Mouse (Mus musculus) kidney, postnatal 14 days (tissue): ENCODE measurements around the gene Fig4.

Source experiments
- DNase-seq: peaks from one replicate; pipeline ENCODE4 v3.0.0; 2022; ENCODE audit warnings: mixed read lengths

Gene Fig4

GRCm38 (mm10) chr10:41209538-41209937 is 93.5 kb downstream of the Fig4 start:
- no peak for DNase-seq

DNA sequence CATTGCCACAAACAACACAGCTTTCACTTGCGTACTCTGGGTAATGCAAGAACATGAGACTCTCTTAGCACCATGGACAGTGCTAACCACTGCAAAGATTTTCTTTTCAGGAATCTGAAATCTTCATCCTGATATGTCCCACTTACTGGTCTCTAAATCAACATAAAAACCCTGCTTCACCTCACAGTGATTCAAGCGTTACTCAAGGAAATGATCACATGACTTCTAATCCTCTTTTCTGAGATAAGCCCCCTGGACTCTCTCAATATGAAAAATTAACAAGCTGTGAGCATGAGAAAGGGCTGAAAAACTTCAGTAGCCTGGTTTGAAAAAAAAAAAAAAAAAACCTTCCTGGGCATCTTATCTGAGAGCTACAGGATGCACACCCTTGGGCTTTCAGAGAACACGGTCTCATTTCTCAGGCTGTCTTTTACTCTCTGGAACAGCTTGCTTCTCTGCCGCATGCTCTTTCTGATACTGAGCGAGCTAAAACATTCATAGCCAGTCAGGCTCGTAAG is 94.1 kb downstream of the Fig4 start:
- no peak for DNase-seq

GRCm38 (mm10) chr10:41205647-41206046 is 97.4 kb downstream of the Fig4 start:
- DNase-seq, result no peak

DNA sequence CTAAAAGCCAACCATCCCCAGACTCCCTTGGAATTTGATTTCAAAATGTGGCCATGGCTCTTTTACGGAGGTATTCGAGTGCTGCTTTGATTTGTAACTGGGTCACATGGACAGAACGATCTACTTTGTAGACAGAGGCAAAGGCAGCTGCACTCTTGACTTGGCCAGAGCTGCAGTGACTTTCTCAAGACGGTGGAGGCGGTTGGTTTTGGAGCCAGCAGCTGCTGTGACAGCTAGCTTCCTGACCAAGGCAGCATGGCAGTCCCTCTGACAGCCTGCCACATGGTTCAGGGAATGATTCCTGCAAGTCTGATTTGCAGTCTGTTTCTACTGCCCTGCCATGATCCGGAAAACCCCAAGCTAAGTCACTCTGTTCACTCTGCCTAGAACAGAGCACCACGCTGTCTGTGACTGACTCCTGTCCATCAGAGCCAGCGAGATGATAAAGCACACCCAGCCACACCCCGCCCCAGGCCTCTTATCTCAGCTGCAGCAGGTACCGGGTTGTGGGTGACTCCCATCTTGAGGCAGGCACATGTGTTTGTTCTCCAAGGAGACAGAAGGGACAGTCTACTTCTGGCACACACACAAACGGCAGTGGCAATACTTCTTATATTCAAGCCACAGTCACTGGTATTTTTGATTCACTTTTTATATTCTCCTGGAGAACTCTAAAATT is 98.3 kb downstream of the Fig4 start:
- no peak for DNase-seq

GRCm38 (mm10) chr10:41204191-41204590 is 98.9 kb downstream of the Fig4 start:
- DNase-seq, result no peak

DNA sequence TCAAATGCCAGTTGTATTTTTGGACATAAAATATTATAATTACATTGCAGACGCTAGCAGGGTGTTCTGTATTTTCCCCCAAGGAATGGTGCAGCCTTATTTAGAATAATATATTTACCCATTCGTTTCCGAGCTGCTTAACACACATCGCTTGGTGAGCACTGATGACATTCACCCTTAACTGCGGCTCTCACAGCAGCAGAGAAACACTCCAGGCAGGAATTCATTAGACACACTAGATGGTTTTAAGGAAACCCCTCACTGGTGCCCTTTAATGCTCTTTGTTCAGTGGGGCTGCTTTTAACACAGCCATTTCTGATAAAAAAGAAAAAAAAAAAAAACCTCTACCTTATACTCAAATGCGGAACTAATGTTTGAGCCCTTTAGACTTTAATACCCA is 104.3 kb downstream of the Fig4 start:
- DNase-seq, result no peak

- DNase-seq, result no peak
Measured at GRCm38 (mm10) chr10:41197788-41198187, 105.3 kb downstream of the Fig4 start.

DNA sequence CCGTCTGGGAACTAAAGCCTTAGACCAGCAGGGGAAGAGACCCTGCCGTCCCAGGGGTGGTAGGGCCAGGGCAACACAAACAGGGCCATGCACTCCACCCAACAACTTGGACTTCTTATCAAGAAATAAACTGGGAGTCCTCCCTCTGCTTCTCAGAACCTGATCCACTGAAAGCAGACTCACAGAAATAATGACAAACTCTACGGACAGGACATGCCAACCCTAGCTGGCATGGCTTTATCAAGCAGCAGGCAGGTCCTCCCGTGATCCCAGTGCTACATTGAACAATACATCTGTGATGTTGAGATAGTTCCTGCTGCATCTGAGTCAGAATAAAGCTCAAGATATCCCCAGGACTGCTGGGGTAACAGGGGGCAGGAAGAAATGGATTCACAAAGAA is 106.8 kb downstream of the Fig4 start:
- DNase-seq, result no peak

- no peak for DNase-seq
Measured at GRCm38 (mm10) chr10:41189392-41189791, 113.7 kb downstream of the Fig4 start.

- no peak for DNase-seq
Measured at GRCm38 (mm10) chr10:41183975-41184374, 119.1 kb downstream of the Fig4 start.

DNA sequence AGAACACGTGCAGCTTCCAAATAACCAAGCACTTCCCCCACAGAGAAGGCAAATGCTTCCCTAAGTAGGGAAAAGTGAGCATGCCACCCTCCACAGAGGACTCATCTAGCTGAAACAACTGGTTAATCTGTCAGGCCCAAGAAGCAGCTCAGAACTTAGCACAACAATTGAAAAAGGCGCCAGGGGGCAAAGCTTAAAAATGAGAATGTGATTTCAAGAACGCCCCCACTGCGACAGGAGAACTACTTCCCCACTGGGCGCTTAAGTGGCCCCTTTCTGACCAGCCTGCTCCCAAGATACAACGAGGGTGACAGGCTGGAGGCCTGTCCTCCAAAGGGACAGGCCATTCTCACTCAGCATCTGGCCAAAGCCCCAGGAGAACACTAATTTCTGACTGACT is 120.4 kb downstream of the Fig4 start:
- no peak for DNase-seq

GRCm38 (mm10) chr10:41166141-41166540 is 136.9 kb downstream of the Fig4 start:
- DNase-seq, result no peak

DNA sequence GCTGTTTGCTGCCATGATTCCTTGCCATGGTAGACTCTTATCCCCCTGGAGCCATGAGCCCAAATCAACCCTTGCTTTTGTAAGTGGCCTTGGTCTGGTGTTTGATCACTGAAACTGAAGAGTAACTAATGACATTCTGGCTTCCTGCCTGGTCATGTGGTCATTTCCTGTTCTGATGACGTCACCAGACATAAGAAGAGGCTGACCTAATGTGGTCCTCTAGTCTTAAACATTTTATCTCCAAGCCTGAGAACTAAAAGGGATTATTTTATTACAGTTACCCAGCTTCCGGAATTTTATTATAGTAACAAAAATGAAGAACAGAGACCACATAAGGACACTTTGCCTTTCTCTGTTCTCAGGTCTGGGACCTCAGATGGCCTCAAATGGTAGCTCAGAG is 140.0 kb downstream of the Fig4 start:
- no peak for DNase-seq

DNA sequence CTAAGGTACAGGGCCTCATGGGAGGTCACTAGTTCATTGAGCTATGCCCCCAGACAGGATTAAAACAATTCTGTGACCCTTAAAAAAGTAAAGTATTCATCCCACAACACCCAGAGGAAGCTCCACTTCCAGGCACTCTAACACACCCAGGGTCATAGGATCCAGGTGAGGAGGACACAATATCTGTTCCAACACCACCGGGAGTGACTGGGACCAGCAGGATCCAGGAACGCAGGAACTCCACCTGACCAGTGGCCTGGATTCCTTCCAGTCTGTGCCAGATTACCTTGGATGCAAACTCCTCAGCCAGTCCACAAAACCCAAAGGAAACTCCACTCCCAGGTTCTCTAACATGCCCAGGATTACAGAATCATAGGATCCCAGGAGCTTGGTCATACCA is 145.8 kb downstream of the Fig4 start:
- DNase-seq, result no peak

DNA sequence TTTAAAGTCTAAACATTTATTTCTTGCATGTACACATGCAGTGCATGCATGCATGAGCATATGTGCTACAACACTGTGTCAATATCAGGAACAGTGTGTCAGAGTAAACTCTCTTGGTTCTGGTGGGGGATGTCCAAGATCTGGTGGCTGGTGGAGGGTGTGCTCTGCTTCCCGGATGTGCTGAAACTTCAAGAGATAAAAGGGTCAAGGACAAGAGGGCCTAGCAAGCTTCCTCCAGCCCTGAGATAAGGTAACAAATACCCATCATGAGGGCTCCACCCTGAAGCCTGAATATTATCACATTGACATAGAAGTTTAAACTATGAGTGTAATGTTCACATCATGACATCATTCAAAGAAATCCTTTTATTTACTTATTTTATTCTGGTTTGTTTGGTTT is 146.4 kb downstream of the Fig4 start:
- no peak for DNase-seq

- no peak for DNase-seq
Measured at GRCm38 (mm10) chr10:41153229-41153750, 149.8 kb downstream of the Fig4 start.

GRCm38 (mm10) chr10:41151901-41152300 is 151.2 kb downstream of the Fig4 start:
- DNase-seq, result no peak

GRCm38 (mm10) chr10:41151441-41151840 is 151.6 kb downstream of the Fig4 start:
- DNase-seq, result no peak

DNA sequence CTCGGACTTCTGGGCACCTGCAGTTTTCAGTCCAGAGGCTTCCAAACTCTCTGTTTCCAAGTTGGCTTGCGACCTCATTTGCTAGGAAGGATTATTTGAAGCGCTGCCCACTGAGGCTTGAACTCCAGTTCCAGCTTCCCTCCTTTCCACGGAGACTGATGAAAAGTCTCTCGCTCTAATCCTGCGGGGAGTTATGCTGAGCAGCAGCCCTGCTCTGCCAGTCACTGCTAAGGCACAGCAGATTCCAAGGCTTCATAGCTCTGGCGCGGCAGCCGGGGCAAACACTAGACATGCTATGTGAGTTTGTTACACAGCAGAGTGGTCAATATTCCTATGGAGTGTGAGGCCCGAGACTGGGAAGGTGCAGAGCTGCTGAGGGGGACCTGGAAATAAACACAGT is 152.0 kb downstream of the Fig4 start:
- no peak for DNase-seq

GRCm38 (mm10) chr10:41150496-41150895 is 152.6 kb downstream of the Fig4 start:
- no peak for DNase-seq

- DNase-seq, result no peak
Measured at GRCm38 (mm10) chr10:41149307-41149706, 153.8 kb downstream of the Fig4 start.

GRCm38 (mm10) chr10:41146141-41146540 is 156.9 kb downstream of the Fig4 start:
- DNase-seq, result no peak
